Mouse (Mus musculus) liver, adult 2 months (tissue): ENCODE data around the gene Lmnb2. TPM values are rescaled to one million over a fixed set of nuclear protein-coding genes. Genes with fewer than 3 reads are reported as not detected.

Experiments used
- DNase-seq: peaks from one replicate; pipeline ENCODE4 v3.0.0-alpha.2; 2011; ENCODE audit warnings: low read depth, low spot score; ENCODE audit errors: extremely low read depth
- H3K27ac ChIP-seq: fragments of 200-500 bp; replicated peaks from 2 replicates; pipeline ENCODE4 v1.5.1; 2012; ENCODE audit warnings: low read depth, mild to moderate bottlenecking, control low read depth, inconsistent platforms, low read length; ENCODE audit not compliant: insufficient read depth
- H3K27me3 ChIP-seq: fragments of 200-500 bp; 2 replicates; pipeline ENCODE4 v1.6.1; 2012; ENCODE audit warnings: mild to moderate bottlenecking, moderate library complexity, low read length, inconsistent platforms; ENCODE audit not compliant: control insufficient read depth, insufficient read depth
- H3K36me3 ChIP-seq: fragments of 200-500 bp; 2 replicates; pipeline ENCODE4 v1.6.1; 2012; ENCODE audit warnings: low read length, inconsistent platforms; ENCODE audit not compliant: control insufficient read depth, insufficient read depth
- H3K4me1 ChIP-seq: fragments of 200-500 bp; 2 replicates; pipeline ENCODE4 v1.6.1; 2011; ENCODE audit warnings: low read length; ENCODE audit not compliant: control insufficient read depth, insufficient read depth
- H3K4me3 ChIP-seq: fragments of 200-500 bp; 2 replicates; pipeline ENCODE4 v1.5.1; 2011; ENCODE audit warnings: low read depth, mild to moderate bottlenecking, control low read depth, low read length, moderate library complexity; ENCODE audit not compliant: insufficient read depth
- H3K79me2 ChIP-seq: fragments of 200-500 bp; 2 replicates; pipeline ENCODE4 v1.6.1; 2012; ENCODE audit warnings: inconsistent platforms, mild to moderate bottlenecking, low read length, moderate library complexity; ENCODE audit not compliant: control insufficient read depth, insufficient read depth
- H3K9ac ChIP-seq: fragments of 200-500 bp; 2 replicates; pipeline ENCODE4 v1.6.1; 2012; ENCODE audit warnings: low read depth, mild to moderate bottlenecking, control low read depth, inconsistent platforms, low read length
- CTCF ChIP-seq: fragments of 200-500 bp; IDR thresholded peaks from 2 replicates; pipeline ENCODE4 v1.5.1; 2011; ENCODE audit warnings: low read depth, low read length, control low read depth
- POLR2A ChIP-seq: fragments of 200-500 bp; IDR thresholded peaks from 2 replicates; pipeline ENCODE4 v1.6.1; 2011; ENCODE audit warnings: low read length, control low read depth; ENCODE audit not compliant: insufficient read depth; ENCODE audit errors: extremely low read depth
- WGBS: fragments of 180-500 bp; shearing (Covaris S2); methylation state at CpG from one replicate; pipeline ENCODE4 v1.1.7; 2018; 5-methylcytosine and 5-hydroxymethylcytosine counted together
- polyA plus RNA-seq: library from polyadenylated mRNA; depleted of rRNA; stranded (reverse); fragments of >200 nt; gene quantifications from 2 replicates; pipeline ENCODE4 v1.2.3, GENCODE M21; 2012
- total RNA-seq: library from RNA; depleted of rRNA; stranded (reverse); fragments of >200 nt; gene quantifications from 2 replicates; pipeline ENCODE4 v1.2.3, GENCODE M21; 2014

The Lmnb2 gene
- total and polyA plus RNA-seq, 2 experiments = 3.3 to 6.6 TPM

- H3K27ac ChIP-seq = no peak overlapping the region
- TF ChIP-seq POLR2A (no peak), CTCF (no peak)
- H3K79me2 ChIP-seq = peaks cover 4% of the 10 kb centered on the region; the same call in 1 of the 2 replicates
- no peak for DNase-seq
- H3K27me3 ChIP-seq = no peaks in the 10 kb centered on the region
- WGBS = 95% methylated on average over 4 of the region's 4 CpGs
- H3K4me1 ChIP-seq = peaks cover 15% of the 10 kb centered on the region
- no peaks in the 10 kb centered on the region for H3K36me3 ChIP-seq
- no peak overlapping the region for H3K4me3 ChIP-seq
- H3K9ac ChIP-seq = no peak overlapping the region
Observed at GRCm38 (mm10) chr10:80911354-80911753, 6.7 kb downstream of the Lmnb2 start.

- no peak overlapping the region for H3K27ac ChIP-seq
- H3K4me3 ChIP-seq = no peak overlapping the region
- 98% methylated on average over 22 of the region's 22 CpGs for WGBS
- H3K4me1 ChIP-seq = peaks cover 9% of the 10 kb centered on the region; the same call in 1 of the 2 replicates
- DNase-seq = no peak
- no peaks in the 10 kb centered on the region for H3K36me3 ChIP-seq
- no peak overlapping the region for H3K9ac ChIP-seq
- H3K79me2 ChIP-seq = peaks cover 4% of the 10 kb centered on the region; the same call in 1 of the 2 replicates
- TF ChIP-seq CTCF (no peak), POLR2A (no peak)
- no peaks in the 10 kb centered on the region for H3K27me3 ChIP-seq
Observed at GRCm38 (mm10) chr10:80909375-80910162, 8.5 kb downstream of the Lmnb2 start.

GRCm38 (mm10) chr10:80904709-80905108, 13.3 kb downstream of the Lmnb2 start:
- H3K9ac ChIP-seq = no peak overlapping the region
- 92% methylated on average over 11 of the region's 11 CpGs for whole genome bisulfite sequencing
- peaks cover 4% of the 10 kb centered on the region for H3K4me1 ChIP-seq
- H3K27me3 ChIP-seq = no peaks in the 10 kb centered on the region
- no peak overlapping the region for H3K27ac ChIP-seq
- no peak for TF ChIP-seq POLR2A
- TF ChIP-seq CTCF = no peak
- no peak for DNase-seq
- no peaks in the 10 kb centered on the region for H3K79me2 ChIP-seq
- no peaks in the 10 kb centered on the region for H3K36me3 ChIP-seq
- no peak overlapping the region for H3K4me3 ChIP-seq

GRCm38 (mm10) chr10:80904004-80904693, 13.9 kb downstream of the Lmnb2 start:
- H3K4me1 ChIP-seq = peaks cover 10% of the 10 kb centered on the region
- H3K27me3 ChIP-seq = no peaks in the 10 kb centered on the region
- 0 out of 2 replicates have a peak, but pooled peaks cover under 1% of the 10 kb centered on the region for H3K79me2 ChIP-seq
- H3K27ac ChIP-seq = no peak overlapping the region
- DNase-seq = no peak
- H3K4me3 ChIP-seq = no peak overlapping the region
- TF ChIP-seq POLR2A (no peak), CTCF (no peak)
- WGBS = 89% methylated on average over 28 of the region's 28 CpGs
- H3K9ac ChIP-seq = no peak overlapping the region
- no peaks in the 10 kb centered on the region for H3K36me3 ChIP-seq

GRCm38 (mm10) chr10:80903282-80903681, 14.8 kb downstream of the Lmnb2 start:
- no peaks in the 10 kb centered on the region for H3K27me3 ChIP-seq
- no peak for TF ChIP-seq CTCF
- TF ChIP-seq POLR2A = no peak
- H3K36me3 ChIP-seq = no peaks in the 10 kb centered on the region
- H3K4me3 ChIP-seq = no peak overlapping the region
- 94% methylated on average over 10 of the region's 10 CpGs for WGBS
- no peak overlapping the region for H3K9ac ChIP-seq
- peaks cover 3% of the 10 kb centered on the region; the same call in 1 of the 2 replicates for H3K79me2 ChIP-seq
- H3K27ac ChIP-seq = no peak overlapping the region
- H3K4me1 ChIP-seq = peaks cover 10% of the 10 kb centered on the region
- no peak for DNase-seq
